Mouse (Mus musculus): ENCODE measurements around the gene Slc36a2.
"Not testable (repeated sequence)": the region's sequence is repeated elsewhere in the genome, so short reads cannot be mapped to it uniquely, and the experiment has no call there.

Gene Slc36a2

DNA sequence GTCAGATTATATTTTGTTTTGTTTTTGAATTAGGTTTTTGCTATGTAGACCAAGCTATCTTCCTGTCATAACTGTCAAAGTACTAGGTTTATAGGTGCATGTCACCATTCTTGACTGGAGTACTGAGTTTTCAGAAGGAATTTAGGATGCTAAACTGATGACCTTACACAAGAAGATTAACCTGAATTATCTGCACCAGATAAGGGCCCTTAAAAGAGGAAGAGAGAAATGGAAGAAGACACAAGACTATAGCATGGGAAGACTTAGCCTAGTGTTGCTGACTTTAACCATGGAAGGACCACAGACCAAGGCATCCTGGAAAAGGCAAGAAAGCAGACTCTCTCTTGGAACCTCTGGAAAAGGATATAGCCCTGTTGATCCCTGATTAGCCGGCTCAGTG, 51.7 kb downstream of the Slc36a2 start:
- in situ Hi-C loops (cut with MboI, MseI): no loop called here

DNA sequence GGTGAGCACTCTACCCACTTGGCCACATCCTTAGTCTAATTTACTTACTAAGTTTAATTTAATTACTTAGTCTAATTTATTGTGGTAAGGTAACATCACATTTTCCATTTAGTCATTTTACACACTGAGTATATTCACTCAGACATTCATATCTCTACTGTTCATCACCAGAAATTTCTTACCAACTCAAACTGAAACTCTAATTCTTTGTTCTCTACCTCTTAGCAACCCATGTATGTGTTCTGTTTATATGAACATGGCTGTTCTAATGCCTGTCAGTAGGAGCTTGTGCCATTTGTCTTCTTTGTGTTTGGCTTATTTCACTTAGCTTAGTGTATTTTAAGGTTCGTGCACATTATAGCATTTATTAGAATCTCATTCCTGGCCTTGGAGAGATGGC, 52.9 kb downstream of the Slc36a2 start:
- in situ Hi-C loops (cut with MboI, MseI): no loop called here

GRCm38 (mm10) chr11:55131077-55131742, 53.7 kb downstream of the Slc36a2 start:
- in situ Hi-C loops (cut with MboI, MseI): no loop called here

GRCm38 (mm10) chr11:55128411-55128810, 56.5 kb downstream of the Slc36a2 start:
- in situ Hi-C loops (cut with MboI, MseI): no loop called here

DNA sequence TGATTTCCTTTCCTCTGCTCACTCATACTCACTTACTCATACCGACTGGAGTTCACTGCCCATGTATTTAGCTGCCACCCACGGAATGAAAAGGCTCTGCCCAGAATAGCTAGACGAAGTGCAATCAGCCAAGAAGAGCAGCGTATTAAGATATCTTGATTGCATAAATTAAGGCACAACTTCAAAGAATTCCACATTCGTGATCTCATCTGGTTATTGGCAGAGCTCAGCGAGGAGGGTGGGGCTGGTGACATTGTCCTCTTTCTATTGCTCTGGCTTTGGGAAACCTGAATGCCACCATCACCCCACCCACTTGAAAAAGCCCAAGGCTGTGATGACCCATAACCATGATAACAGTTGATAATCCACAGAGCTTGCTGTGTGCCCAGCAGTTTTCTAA, 56.9 kb downstream of the Slc36a2 start:
- in situ Hi-C loops (cut with MboI, MseI): no loop called here

- in situ Hi-C loops (cut with MboI, MseI): no loop called here
Measured at GRCm38 (mm10) chr11:55126663-55127062, 58.2 kb downstream of the Slc36a2 start.

GRCm38 (mm10) chr11:55121430-55121829, 63.4 kb downstream of the Slc36a2 start:
- in situ Hi-C loops (cut with MboI, MseI): no loop called here

- in situ Hi-C loops (cut with MboI, MseI): no loop called here
Measured at GRCm38 (mm10) chr11:55120821-55121271, 64.0 kb downstream of the Slc36a2 start.

GRCm38 (mm10) chr11:55120279-55120678, 64.6 kb downstream of the Slc36a2 start:
- in situ Hi-C loops (cut with MboI, MseI): no loop called here

DNA sequence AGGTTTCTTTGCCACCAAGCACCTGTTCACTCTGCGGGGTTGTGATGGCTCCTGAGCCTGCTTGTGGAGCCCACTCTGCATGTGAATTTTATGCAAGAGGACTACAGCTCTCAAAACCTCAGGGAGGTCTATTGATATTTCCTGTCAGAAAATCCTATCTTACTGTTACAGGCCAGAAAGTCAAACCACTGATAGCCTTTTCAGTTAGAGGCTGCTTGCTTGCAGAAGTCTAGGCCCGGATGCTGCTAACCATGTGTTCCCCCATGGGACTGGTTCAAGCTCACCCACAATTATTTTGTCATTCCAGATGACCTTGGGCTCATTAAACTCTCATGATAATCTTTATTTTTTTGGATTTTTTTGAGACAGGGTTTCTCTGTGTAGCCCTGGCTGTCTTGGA, 67.8 kb downstream of the Slc36a2 start:
- in situ Hi-C loops (cut with MboI, MseI): no loop called here

DNA sequence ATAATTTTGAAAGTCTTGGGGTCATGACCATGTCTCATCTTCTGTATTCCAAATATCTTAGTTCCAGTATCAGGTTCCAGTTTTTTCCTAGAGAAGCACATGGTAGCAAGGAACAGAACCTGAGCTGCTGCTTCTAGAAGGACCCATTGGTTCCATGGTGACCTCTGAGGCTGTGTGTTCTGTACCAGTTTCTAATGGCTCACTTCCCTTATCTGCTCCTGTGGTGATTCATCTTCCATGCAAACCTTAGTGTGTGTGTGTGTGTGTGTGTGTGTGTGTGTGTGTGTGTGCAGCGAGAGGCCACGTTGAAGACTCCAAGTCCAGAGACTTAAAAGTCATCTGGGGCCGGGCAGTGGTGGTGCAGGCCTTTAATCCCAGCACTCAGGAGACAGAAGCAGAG, 68.9 kb downstream of the Slc36a2 start:
- in situ Hi-C loops (cut with MboI, MseI): no loop called here

- in situ Hi-C loops (cut with MboI, MseI): no loop called here
Measured at GRCm38 (mm10) chr11:55114291-55114690, 70.6 kb downstream of the Slc36a2 start.

DNA sequence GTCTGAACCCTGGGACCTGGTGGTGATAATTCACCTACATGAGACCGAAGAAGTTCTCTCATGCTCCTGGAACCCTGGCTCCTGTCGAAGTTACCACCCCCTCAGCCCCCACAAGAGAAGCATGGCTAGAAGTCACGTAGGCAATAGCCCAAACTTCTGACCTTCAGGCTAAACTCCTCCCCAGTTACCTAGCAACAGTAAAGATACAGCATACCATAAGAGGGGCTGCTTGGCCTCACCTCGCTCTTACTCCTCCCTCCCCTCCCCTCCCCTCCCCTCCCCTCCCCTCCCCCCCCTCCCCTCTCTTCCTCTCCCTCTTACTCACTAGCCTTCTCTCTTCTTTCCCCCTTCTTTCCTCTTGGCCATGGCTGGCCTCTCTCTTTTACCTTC, 71.0 kb downstream of the Slc36a2 start:
- in situ Hi-C loops (cut with MboI, MseI): not testable (repeated sequence)

DNA sequence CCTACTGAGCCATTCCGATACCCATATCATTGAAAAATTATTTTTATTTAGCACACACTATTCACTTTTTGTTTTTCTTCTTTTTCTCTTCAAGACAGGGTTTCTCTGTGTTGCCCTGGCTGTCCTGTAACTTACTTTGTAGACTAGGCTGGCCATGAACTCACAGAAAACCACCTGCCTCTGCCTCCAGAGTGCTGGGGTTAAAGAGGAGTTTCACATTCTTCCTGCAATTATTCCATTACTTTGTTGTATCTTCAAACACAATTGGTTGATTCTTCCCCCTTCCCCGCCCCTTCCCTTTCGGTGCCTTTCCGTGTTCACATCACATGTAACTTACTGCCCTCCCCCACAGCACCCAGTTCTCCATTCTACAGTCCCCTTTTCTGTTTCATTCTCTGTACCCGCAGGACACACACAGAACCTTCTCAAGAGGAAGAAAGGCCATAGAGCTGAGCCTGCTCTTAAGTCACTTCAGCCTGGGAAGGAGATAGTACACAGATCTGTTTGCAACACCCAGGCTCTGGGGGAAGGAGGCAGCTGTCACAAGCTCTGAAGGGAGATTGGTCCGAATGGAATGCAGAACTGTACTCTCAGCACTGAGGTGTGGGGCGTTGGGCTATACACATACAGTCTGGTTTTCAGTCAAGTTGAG, 71.5 kb downstream of the Slc36a2 start:
- in situ Hi-C loops (cut with MboI, MseI): no loop called here

DNA sequence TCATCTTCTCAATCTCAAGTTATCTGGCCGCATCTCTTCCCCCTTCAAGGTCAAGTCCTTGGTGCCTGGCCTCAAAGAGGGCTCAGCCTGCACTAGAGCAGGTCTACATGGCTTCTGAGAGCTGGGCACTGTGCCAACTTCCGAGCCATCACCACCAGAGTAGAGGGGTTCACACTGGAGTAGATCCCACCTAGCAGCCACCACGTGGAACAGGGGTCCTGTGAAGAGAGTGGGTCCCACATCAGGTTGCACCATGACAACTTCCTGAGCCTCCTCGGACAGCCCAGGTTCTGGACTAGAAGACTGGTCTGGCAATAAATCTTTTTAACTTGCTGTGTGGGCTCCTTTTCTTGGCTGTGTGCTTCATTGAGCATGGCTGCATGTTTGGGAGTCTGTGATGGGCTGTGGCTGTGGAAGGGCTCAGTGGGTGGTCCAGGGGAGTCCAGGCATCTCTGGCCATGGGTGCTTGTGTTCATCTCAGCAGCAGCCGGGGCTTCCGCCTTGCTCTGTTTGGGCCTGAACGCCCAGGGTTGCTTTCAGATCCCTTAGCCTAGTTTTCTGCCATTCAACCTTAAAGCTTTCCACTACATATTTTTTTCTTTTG, 74.2 kb downstream of the Slc36a2 start:
- in situ Hi-C loops (cut with MboI, MseI): no loop called here

DNA sequence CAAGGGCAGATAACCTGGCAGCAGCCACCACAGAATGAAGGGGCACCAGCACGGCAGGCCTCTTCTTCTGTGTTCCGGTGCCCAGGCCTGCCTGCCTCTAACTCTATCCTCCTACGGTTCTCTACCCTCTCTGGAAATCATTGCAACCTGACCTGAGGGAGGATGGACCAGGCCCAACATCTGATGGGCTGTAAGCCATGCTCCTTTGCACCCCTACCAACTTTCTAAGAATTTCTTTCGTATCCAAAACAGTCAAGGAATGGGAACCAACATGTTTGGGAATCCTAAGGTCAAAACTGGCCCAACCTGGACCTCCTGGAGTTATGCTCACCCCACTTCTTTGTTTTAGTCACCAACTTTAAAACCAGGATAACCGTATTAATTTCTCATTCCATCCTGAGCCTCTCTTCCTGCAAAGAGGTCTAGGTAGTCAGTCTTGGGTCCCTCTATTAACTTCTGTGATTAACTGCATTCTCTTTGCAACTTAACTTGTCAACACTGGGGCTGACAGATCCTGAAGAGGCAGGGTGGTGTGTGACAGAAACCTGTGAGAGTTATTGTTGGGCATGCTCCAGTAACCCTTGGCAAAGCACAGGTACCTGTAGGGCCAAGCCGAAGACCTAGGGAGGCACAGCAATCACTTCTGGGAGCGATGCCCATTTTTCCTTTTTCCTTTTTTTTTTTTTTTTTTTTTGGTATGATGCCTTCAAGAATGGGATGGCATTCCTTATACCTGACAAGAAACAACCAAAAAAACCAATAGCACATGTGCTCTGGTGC, 75.2 kb downstream of the Slc36a2 start:
- in situ Hi-C loops (cut with MboI, MseI): no loop called here
